Mouse (Mus musculus) layer of hippocampus, postnatal 36 days (tissue): ENCODE results near the gene Dpp3. TPM values are rescaled to one million over a fixed set of nuclear protein-coding genes. Genes with fewer than 3 reads are reported as not detected.
"Not testable (repeated sequence)": the region's sequence is repeated elsewhere in the genome, so short reads cannot be mapped to it uniquely, and the experiment has no call there.

Source experiments
- DNase-seq, 2 experiments: peaks; one replicate each; pipeline ENCODE4 v3.0.0; 2022
- total RNA-seq, 2 experiments: library from RNA; stranded (reverse); gene quantifications; 2 replicates each; pipeline ENCODE4 v1.2.3; 2021

The Dpp3 gene
- 10 to 100 TPM; 39.0 to 41.6 TPM for total RNA-seq

DNA sequence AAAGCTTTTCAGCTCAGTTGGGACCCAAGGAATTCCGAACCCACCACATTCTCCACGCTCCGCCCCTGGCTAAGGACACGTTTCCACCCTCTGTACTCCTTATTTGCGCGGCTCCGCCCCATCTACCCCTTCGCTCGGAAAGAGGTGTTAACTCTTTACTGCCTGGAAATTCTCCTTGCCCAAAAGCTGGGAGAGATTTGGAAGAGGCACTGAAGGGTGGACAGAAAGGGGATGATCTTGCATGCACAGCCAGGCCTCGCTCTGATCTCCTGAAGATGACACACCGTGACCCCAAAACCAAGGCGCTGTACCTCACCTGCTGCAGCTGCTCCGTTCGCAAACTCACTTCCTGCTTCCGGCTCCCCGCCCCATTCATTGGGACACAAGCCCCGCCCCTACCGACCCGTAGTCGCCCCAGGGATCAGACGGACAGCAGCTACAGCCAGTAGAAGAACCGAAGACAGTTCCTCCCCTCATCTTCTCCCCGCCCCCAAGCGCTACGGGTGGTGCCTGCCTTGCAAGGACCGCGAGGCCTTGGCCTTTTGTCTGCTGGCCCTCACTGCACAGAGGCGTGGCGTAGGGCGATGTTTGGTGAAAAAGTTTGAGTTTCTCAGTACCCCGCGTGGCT, at the start of gene Dpp3:
TSS of gene Dpp3 (minus strand) at position 384 of the 628 bp plus-strand sequence.
- DNase-seq: peak; percentile 97 to 98

DNA sequence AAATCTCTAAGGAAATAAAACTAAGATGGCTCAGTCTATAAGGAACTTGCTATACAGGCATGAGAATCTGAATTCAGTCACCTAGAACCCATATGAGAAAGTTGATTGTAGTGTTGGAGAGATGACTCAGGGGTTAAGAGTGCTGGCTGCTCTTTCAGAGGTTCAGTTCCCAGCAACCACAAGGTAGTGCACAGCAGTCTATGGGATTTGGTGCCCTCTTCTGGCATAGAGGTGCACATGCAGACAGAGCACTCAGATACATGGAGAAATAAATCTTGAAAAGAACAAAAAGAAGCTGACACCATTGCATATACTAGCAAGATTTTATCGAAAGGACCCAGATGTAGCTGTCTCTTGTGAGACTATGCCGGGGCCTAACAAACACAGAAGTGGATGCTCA, 40.1 kb upstream of the Dpp3 start:
- DNase-seq: no peak

DNA sequence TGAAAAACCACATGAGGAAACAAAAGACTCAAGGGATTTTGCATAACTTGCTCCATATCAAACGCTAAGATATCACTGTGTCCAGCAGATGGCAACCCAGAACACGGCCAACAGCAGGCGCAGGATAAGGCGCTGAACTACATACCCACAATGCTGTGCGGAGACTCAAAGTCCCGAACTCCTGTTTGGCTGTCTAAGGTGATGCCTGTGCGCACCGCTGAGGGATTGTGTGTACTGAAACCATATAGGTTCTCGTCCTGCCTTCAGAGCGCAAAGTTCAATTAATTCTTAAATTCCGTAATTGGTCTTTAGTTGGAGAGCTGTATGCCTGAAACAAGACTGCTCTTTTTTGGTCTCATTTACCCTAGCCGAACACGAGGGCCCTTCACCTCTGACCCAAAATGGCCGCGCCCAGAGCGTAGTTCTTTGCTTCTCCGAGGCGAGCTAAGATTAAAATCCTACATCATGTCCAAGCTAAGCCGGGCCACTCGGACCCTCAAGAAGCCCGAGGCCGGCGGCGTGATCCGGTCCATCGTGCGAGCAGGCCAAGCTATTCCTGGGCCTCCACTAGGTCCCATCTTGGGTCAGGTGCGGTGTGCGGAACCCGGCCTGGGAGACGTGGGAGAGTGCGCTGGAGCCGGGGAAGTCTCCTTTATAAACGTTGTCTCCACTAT, 34.0 kb upstream of the Dpp3 start, which contains the start of gene Mrpl11:
TSS of gene Mrpl11 (plus strand) at position 220 of the 674 bp plus-strand sequence.
- peak; percentile 86 to 87 for DNase-seq

DNA sequence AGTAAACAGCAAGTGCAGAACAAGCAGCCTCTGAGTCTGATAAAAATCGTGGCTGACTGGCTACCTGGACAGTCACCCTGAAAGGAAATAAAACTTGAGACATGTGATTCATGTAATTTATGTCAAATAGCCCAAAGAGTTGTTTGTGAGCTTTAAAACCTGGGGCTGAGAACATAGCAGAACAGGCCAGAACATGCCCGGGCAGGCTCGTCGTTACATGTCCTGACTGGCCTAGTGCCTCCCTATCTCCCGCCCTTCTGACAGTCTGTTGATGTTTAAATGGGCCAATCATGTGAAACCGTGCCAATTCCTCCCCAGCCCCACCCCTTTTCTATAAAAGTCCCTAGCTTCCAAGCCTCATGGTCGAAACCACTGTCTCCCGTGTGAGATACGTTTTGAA, 20.6 kb upstream of the Dpp3 start:
- not testable (repeated sequence) for DNase-seq

GRCm38 (mm10) chr19:4945540-4945939, 17.5 kb upstream of the Dpp3 start:
- no peak for DNase-seq

DNA sequence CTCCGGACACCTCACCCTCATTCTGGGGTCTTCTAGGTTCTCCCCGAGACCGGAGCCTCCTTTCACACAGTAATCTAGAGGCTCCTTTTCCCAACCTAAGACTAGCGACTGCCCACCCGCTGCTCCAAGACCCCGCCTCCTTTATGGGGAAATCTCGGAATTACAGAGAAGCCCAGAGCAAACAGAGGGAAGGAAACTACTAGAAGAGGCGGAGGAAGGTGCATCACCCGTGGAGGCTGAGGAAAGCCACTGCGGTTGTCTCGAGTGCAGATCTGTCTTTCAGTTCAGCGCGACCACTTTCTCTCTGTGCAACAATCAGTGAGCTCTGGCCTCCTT, 15.1 kb upstream of the Dpp3 start:
- no peak for DNase-seq

DNA sequence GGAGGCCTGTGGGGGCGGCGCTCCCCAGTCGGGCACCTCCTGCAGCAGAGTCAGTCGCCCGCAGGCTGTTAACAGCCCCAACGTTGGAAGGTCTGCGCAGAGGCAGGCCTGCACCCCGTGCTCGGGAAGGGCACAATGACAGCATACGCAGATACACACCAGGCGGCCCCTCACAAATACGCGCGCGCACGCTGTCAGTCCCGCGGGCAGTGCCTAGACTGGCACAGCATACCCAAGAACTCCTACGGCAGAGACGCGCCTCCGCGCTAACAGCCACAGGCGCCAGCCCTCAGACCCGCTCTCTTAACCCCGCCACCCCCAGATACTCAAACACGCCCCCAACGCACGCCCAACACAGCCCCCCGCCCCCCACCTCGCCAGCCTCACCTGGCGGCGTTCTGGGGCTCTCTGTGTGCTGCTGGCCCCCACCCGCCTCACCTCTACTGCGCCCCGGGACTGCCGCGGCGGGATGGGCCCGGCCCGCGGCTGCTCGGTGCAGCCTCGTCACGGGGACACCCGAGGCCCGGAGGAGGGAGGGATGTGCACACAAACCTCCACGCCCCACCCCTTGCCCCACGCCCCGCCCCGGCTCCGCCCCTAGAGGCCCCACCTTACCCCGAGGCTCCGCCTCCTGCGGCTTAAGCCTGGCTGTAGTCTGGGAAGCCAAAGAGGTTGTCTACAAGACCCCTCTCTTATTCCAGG, 14.6 kb upstream of the Dpp3 start, which contains the start of gene Peli3:
TSS of gene Peli3 (minus strand) at position 577 of the 702 bp plus-strand sequence.
- DNase-seq: peak; percentile 79 to 81

GRCm38 (mm10) chr19:4937444-4938310, 9.6 kb upstream of the Dpp3 start:
- DNase-seq: no peak

GRCm38 (mm10) chr19:4936896-4937295, 8.8 kb upstream of the Dpp3 start:
- DNase-seq: no peak

GRCm38 (mm10) chr19:4928781-4929180, 694 bp upstream of the Dpp3 start:
- no peak for DNase-seq

- no peak for DNase-seq
These were observed 2.8 kb downstream of the Dpp3 start for GRCm38 (mm10) chr19:4925121-4925860.

DNA sequence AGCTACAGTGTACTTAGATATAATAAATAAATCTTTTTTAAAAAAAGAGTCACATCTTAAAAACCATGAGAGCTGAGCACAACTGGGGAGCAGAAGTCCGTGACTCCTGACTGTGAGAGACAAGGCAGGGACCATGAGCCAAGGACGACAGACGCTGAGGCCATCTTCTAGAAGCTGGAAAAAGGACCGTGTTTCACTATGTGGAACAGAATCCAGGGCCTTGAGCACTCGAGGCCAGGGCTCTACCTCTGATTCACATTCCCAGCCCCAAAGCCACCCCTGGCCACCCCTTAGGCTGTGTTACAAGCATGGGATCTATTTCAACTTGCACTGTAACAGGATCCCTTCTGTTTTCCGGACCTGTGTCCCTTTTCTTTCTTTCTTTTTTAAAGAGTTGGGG, 8.4 kb downstream of the Dpp3 start:
- DNase-seq: no peak

DNA sequence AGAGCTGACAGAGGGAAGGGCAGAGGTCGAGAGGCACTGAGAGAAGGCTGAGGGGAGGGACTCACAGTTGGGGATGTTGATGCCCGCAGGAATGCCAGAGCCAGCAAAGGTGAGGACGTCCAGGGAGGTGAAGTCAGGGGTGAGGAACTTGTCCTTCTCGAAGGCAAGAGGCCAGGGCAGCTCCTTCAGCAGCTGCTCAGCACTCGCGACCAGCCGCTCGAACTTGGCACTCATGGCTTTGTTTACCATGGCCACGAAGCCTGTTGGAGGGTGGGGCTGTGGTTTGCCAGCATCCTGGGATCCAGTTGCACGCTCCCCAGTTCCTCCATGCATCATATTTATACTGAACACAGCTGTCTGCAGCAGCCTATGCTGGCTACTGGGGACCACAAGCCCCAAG, 11.3 kb downstream of the Dpp3 start:
- DNase-seq: no peak

DNA sequence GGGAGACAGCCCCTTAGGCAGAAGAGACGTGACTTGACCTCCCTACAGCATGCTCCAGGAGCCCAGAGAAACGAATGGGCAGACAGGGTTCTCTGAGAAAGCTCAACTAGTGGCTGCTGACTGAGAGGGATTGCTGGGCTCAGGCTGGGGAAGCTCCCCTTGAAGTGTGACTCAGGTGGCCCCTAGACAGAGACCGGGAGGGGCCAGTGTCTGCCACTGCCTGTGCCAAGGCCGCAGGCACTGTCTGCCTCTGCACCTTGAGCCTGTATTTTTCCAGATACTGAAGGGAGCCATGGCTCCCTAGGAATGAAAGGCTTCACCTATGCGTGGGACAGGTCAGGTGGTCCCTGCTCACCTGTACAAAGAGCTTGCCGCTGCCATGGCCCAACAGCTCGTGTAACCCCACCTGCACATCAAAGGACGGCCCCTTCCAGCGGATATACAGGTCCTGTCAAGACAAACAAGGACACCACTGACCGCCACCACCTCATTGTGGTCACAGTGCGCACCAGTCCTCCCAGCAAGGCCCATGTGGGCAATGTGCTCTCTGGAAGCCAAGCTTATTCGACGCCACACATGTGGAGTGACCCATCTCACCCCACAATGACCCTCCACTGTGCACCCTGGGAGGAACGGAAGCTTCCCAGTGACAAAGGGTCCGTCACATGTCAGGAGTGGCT, 12.0 kb downstream of the Dpp3 start:
- no peak for DNase-seq

- DNase-seq: no peak
These were observed 18.7 kb downstream of the Dpp3 start for GRCm38 (mm10) chr19:4909376-4909775.

- DNase-seq: no peak
These were observed 20.0 kb downstream of the Dpp3 start for GRCm38 (mm10) chr19:4908107-4908506.

GRCm38 (mm10) chr19:4905979-4906794, 21.9 kb downstream of the Dpp3 start, which contains the start of gene Bbs1:
Gene Bbs1, minus strand, starts transcription at chr19:4906628.
- peak; percentile 79 to 81 for DNase-seq

GRCm38 (mm10) chr19:4899888-4900287, 28.2 kb downstream of the Dpp3 start:
- DNase-seq: no peak

GRCm38 (mm10) chr19:4898972-4899371, 29.1 kb downstream of the Dpp3 start:
- no peak for DNase-seq
